Mouse (Mus musculus): ENCODE measurements around the gene Thrb.

Gene Thrb

DNA sequence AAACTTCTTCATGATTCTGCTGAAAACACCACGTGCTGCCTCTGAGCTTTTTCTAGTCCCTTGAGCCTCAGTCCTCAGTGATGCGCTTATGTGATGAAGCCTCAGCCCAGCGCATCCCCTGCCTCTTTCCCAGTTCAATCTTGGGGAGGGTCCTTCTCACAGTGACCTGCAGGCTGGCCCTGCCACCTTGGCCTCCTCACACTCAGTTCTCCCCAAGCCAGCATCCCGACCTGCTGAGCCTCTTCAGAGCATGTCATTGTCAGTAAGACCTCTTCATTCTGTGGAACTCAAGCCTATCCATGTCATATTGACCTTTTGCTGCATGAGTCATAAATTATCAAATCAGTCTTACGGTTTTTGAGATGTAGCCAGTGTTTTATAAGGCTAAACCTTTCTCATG lies 376.5 kb downstream of the Thrb start:
- no peak for TF ChIP-seq GATA4 (IDR thresholded peaks at IDR 0.05; ENCODE audit: insufficient replicate concordance, low read length)

DNA sequence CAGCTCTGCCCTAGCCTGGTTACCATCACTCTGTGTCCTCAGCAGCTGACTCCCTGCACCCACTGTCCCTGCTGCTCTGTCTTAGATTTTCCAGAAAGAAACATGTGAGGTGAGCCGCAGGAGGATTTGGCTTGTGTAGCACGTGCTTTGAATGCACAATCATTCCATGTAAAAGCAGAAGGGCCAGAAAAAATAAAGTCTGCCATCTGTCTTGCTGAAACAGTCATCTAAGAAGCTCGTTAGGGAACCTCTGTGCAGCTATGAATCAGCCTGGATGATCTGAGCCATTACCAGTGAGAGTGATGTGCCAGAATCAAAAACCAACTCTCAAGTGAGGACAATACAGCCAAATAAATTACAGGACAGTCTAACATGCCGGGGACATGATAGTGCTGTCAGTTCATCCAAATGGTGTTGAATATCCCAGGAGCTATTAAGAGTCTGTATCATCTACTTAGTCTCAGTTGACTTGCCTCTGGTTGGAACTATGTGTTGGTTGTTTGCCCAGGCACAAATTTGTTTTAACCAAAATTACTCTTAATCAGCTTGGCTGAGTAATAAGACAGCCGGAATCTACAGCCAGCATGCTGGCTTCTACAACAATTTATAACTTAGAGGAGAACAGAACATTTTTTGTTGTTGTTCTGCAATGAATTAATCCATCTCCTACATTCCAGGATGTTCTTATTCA lies 402.2 kb downstream of the Thrb start:
- no peak for TF ChIP-seq GATA4 (IDR thresholded peaks at IDR 0.05; ENCODE audit: insufficient replicate concordance, low read length)

Measured in liver, adult (tissue).